Mouse (Mus musculus) embryonic facial prominence, embryonic 14.5 days (tissue): Measurements from ENCODE around the gene Slc25a36. TPM values are rescaled to one million over a fixed set of nuclear protein-coding genes. Genes with fewer than 3 reads are reported as not detected.

ENCODE experiments used
- ATAC-seq: fragments of 200-750 bp; cut with Nextera tagmentation; 2 replicates; pipeline ENCODE4 v1.8.0; 2017; ENCODE audit warnings: low read depth, moderate number of reproducible peaks, moderate TSS enrichment
- DNase-seq: peaks from one replicate; pipeline ENCODE4 v3.0.0-alpha.2; 2015; ENCODE audit warnings: low spot score
- H3K27ac ChIP-seq: fragments of 300-500 bp; sonication (generic); replicated peaks from 2 replicates; pipeline ENCODE4 v1.5.1; 2014; ENCODE audit warnings: low read depth, mild to moderate bottlenecking, low read length, moderate library complexity
- H3K27me3 ChIP-seq: fragments of 300-500 bp; sonication (generic); replicated peaks from 2 replicates; pipeline ENCODE4 v1.6.1; 2014; ENCODE audit warnings: low read length; ENCODE audit not compliant: control insufficient read depth, insufficient read depth
- H3K36me3 ChIP-seq: fragments of 300-500 bp; sonication (generic); 2 replicates; pipeline ENCODE4 v1.6.1; 2014; ENCODE audit warnings: low read length, mixed read lengths; ENCODE audit not compliant: control insufficient read depth, insufficient read depth
- H3K4me1 ChIP-seq: fragments of 300-500 bp; sonication (generic); 2 replicates; pipeline ENCODE4 v1.6.1; 2014; ENCODE audit warnings: antibody characterized with exemption, low read length; ENCODE audit not compliant: control insufficient read depth, insufficient read depth
- H3K4me2 ChIP-seq: fragments of 300-500 bp; sonication (generic); 2 replicates; pipeline ENCODE4 v1.6.1; 2014; ENCODE audit warnings: low read depth, mild to moderate bottlenecking, low read length, moderate library complexity, mixed read lengths
- H3K4me3 ChIP-seq: fragments of 300-500 bp; sonication (generic); 2 replicates; pipeline ENCODE4 v1.5.1; 2014; ENCODE audit warnings: low read depth, mild to moderate bottlenecking, low read length
- H3K9ac ChIP-seq: fragments of 300-500 bp; sonication (generic); 2 replicates; pipeline ENCODE4 v1.6.1; 2014; ENCODE audit warnings: low read depth, mild to moderate bottlenecking, low read length, moderate library complexity, mixed read lengths
- H3K9me3 ChIP-seq: fragments of 300-500 bp; sonication (generic); 2 replicates; pipeline ENCODE4 v1.6.1; 2016; ENCODE audit warnings: low read length; ENCODE audit not compliant: control insufficient read depth
- WGBS: fragments of 180-500 bp; shearing (Covaris S2); extraction: QIAGEN DNeasy Blood & Tissue Kit; methylation state at CpG from one replicate; pipeline ENCODE4 v1.1.7; 2014; 5-methylcytosine and 5-hydroxymethylcytosine counted together
- polyA plus RNA-seq: library from polyadenylated mRNA; unstranded; fragments of >200 nt; fragmentation: Nextera tagmentation; extraction: Ambion mirVana; gene quantifications from 2 replicates; pipeline ENCODE4 v1.2.1, GENCODE M21; 2014

Slc25a36 gene
- polyA plus RNA-seq, 1 experiment from 2014 or later: 72.6 TPM

DNA sequence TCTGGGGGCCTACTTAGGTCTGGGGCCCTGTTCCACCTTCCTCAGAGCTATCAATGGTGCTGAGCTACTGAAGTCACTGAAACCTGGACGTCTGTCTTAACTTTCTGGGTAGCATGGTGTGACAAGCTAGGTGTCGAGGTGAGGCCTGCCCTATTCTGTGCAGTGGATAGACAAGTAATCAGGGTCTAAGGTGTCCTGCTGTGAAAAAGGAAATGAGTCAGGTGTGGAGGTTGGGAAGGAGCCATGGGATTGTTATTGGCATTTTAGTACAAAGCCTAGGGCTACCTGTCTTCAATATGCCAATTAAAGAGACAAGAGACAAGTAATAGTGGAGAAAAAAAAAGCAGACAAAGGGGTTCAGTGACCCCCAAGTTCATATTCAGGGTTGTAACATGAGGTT is 30.8 kb upstream of the Slc25a36 start:
- H3K4me1 ChIP-seq: no peaks in the 10 kb centered on the region
- no peaks in the 10 kb centered on the region for H3K36me3 ChIP-seq
- no peak for DNase-seq
- no peak overlapping the region for H3K9ac ChIP-seq
- no peak overlapping the region for H3K4me2 ChIP-seq
- H3K9me3 ChIP-seq: no peaks in the 10 kb centered on the region
- no peak for ATAC-seq
- no peaks in the 10 kb centered on the region for H3K27me3 ChIP-seq
- no peak overlapping the region for H3K4me3 ChIP-seq
- 67% methylated on average over 2 of the region's 2 CpGs for WGBS
- H3K27ac ChIP-seq: no peak overlapping the region

DNA sequence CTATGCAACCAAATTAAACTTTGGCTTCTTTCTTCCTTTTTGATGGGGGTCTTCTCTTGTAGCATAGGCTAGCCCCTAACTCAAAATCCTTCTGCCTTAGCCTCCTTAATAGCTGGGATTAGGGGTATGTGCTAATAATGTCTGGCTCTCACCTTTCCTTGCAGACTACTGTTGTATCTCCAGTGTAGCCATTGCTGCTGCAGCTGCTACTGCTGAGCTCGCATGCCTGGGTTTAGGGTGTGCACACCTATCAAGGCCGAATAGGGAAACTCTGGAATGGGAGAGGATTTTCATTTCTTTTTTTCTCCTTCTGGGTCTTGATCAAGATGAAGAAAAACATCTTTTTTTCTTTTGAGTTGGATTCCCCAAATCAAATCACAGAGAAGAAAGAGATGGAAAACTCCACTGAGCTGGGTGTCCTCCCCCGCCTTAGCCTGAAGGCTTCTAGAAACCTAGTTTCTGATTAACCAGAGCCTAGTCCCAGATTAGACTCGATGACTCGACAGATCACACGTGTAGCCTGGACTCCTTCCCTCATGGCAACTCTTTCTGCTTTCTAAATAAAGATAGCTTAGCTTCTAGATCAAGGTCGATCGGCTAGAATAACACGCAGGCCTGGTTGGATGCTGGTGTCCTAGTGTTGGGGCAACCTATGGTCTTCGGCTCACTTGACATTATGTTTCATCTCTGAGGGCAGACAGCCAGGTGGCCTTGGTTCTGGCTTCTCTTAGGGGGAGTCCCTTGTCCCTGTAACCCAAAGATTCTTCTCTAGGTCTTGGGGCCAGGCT is 29.4 kb upstream of the Slc25a36 start:
- Histone ChIP-seq H3K9ac (no peak overlapping the region), H3K4me3 (no peak overlapping the region), H3K9me3 (no peaks in the 10 kb centered on the region), H3K27me3 (no peaks in the 10 kb centered on the region), H3K36me3 (no peaks in the 10 kb centered on the region), H3K4me1 (no peaks in the 10 kb centered on the region), H3K4me2 (no peak overlapping the region), H3K27ac (no peak overlapping the region)
- 88% methylated on average over 10 of the region's 10 CpGs for WGBS
- ATAC-seq (no peak), DNase-seq (no peak)

DNA sequence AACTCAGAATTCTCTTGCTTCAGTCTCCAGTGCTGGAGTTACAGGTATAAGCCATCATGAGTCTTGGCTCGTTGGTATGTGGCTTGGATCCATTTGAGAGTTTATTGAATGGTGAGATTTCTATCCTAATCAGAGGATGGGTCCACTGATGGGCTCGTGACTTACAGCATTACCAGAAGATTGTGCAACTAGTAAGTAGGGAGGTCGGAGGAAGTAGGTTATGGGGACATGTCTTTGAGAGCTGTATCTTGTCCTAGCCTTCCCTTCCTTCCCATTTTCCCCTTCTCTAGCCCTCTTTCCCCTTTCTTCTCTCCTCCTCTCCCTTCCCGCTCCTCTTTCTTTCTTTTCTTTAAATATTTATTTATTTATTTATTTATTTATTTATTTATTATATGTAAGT is 26.7 kb upstream of the Slc25a36 start:
- ATAC-seq (no peak), DNase-seq (no peak)
- H3K9ac ChIP-seq: no peak overlapping the region
- H3K4me1 ChIP-seq: no peaks in the 10 kb centered on the region
- no peaks in the 10 kb centered on the region for H3K27me3 ChIP-seq
- H3K4me3 ChIP-seq: no peak overlapping the region
- no peaks in the 10 kb centered on the region for H3K9me3 ChIP-seq
- H3K36me3 ChIP-seq: no peaks in the 10 kb centered on the region
- WGBS: 90% methylated on average over 4 of the region's 4 CpGs
- H3K27ac ChIP-seq: no peak overlapping the region
- no peak overlapping the region for H3K4me2 ChIP-seq

DNA sequence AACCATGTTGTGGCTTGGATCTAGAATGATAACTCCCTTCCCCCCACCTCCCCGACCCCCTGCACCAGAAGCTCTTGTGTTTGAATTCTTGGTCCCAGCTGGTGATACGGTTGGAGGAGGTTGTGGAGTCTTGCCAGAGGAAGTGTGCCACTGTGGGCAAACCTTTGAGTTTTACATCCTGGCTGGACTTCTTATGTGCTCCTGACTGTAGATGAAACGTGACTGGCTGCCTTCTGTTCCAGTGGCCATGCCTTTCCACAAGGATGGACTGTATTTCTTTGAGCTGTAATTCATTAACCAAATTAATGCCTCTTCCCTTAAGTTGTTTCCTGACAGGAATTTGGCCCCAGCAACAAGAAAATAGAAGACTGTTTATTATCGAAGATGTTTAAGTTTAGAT is 26.2 kb upstream of the Slc25a36 start:
- no peak overlapping the region for H3K4me3 ChIP-seq
- H3K9ac ChIP-seq: no peak overlapping the region
- no peaks in the 10 kb centered on the region for H3K9me3 ChIP-seq
- WGBS: 83% methylated on average over 4 of the region's 4 CpGs
- ATAC-seq (no peak), DNase-seq (no peak)
- no peak overlapping the region for H3K27ac ChIP-seq
- no peaks in the 10 kb centered on the region for H3K4me1 ChIP-seq
- H3K4me2 ChIP-seq: no peak overlapping the region
- no peaks in the 10 kb centered on the region for H3K36me3 ChIP-seq
- H3K27me3 ChIP-seq: no peaks in the 10 kb centered on the region

DNA sequence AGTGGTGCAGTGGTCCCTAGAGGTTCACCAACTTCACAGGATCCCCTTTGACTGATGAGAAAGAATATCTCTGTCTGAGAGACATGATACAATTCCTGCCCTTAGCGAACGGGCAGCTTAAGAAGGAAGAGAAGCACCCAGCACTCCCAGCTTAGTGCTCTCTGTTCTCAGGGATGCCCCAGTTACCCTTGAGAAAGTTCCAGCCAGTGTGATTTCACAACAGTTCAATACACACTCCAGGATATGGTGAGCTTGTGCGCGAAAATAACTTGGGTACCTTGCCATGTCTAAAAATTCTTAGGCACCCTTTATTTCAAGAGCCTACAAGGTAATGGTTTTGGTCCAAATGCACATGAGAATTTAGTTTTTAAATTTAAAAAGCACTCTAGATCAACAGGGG is 24.9 kb upstream of the Slc25a36 start:
- Histone ChIP-seq H3K36me3 (no peaks in the 10 kb centered on the region), H3K4me1 (no peaks in the 10 kb centered on the region), H3K9ac (no peak overlapping the region), H3K27ac (no peak overlapping the region), H3K4me2 (no peak overlapping the region), H3K27me3 (no peaks in the 10 kb centered on the region), H3K4me3 (no peak overlapping the region), H3K9me3 (no peaks in the 10 kb centered on the region)
- DNase-seq: no peak
- ATAC-seq: no peak
- 88% methylated on average over 4 of the region's 4 CpGs for whole genome bisulfite sequencing

DNA sequence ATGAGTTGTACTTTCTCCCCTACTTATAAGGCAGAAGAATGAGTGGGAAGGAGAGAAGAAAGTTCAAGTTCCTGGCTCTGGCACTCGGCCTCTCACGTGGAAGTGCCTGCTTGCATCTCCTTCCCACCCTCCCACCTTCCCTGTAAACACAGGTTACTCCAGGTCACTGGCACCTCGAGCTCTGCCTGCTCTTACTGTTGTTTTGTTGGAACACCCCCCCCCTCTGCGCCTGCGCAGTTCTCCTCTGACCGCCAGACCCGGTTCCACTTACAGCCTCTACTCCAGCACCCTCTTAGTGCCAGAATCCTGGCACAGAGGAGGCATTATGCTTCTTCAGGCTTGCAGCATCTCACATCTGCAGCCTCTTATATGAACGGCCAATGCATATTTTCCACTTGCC is 22.2 kb upstream of the Slc25a36 start:
- Histone ChIP-seq H3K4me3 (no peak overlapping the region), H3K9me3 (no peaks in the 10 kb centered on the region), H3K9ac (no peak overlapping the region), H3K27ac (no peak overlapping the region), H3K36me3 (no peaks in the 10 kb centered on the region), H3K4me1 (no peaks in the 10 kb centered on the region), H3K4me2 (no peak overlapping the region), H3K27me3 (no peaks in the 10 kb centered on the region)
- WGBS: 49% methylated on average over 8 of the region's 8 CpGs
- ATAC-seq: 0 out of 2 replicates have a peak, but pooled peaks have one; percentile 12
- peak; percentile 8 for DNase-seq

DNA sequence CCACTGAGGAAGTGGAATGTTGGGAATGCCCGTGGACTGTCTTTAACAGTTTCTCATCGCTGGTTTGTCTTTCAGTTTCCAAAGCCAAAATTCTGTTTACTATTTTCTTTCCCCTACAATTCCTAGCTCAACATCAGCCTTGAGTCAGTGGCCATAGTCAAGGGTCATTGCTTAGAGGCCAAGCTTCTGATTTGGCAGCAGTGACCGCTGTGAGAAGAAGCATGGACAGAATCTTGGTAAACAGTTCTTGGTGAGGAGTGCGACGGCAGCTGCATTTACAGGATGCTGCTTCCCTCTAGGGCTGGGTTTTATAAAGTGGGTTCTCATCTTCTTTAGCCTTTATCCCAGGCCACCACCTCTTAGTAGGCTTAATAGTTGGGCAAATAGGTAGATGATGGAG is 19.0 kb upstream of the Slc25a36 start:
- 80% methylated on average over 5 of the region's 5 CpGs for WGBS
- no peak overlapping the region for H3K4me3 ChIP-seq

DNA sequence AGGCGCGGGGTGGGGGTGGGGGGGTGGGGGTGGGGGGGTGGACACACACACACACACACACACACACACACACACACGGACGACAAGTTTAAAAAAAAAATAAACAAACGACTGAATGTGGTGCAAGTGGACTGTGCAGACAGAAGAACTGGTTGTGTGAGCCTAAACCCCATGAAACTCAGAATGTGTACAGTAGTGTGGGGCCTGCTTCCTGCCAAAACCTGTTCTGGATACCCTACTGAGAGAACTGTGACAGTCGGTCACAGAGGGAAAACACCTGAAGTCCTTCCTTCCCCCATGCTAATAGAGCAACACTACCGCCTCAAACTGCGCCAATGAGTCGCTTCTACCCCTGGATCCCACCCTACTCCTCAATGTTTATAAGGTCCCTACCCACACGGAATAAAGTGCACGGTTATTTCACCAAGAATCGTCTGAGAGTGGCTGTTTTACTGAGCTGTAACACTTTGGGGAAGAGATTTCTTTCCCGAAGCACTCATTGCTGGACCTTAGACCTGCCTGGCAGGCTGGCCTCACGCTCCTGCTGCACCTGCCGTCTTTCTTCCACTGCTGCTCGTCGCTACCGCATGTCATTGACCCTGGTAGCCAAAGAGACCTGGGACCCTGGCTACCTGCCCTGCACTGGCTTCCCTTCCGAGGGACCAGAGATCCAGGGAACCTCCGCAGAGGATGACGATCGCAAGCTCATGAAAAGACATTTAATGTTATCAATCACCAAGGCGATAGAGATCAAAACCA is 13.2 kb upstream of the Slc25a36 start:
- Histone ChIP-seq H3K27ac (no peak overlapping the region), H3K27me3 (no peaks in the 10 kb centered on the region), H3K9me3 (no peaks in the 10 kb centered on the region), H3K4me3 (no peak overlapping the region), H3K4me1 (no peaks in the 10 kb centered on the region), H3K36me3 (no peaks in the 10 kb centered on the region), H3K9ac (no peak overlapping the region), H3K4me2 (no peak overlapping the region)
- DNase-seq: peak; percentile 28
- WGBS: 53% methylated on average over 23 of the region's 23 CpGs
- ATAC-seq: peak; percentile 55; the same call in 1 of the 2 replicates

More for the DNA sequence above, 19.0 kb upstream of the Slc25a36 start:
- Histone ChIP-seq H3K27me3 (no peaks in the 10 kb centered on the region), H3K4me1 (no peaks in the 10 kb centered on the region), H3K4me2 (no peak overlapping the region), H3K27ac (no peak overlapping the region), H3K9me3 (no peaks in the 10 kb centered on the region), H3K36me3 (no peaks in the 10 kb centered on the region), H3K9ac (no peak overlapping the region)
- no peak for DNase-seq
- no peak for ATAC-seq
